Mouse (Mus musculus): ENCODE results near the gene Mtch1. TPM values are rescaled to one million over a fixed set of nuclear protein-coding genes. Genes with fewer than 3 reads are reported as not detected.
"Not testable (repeated sequence)": the region's sequence is repeated elsewhere in the genome, so short reads cannot be mapped to it uniquely, and the experiment has no call there.

Gene Mtch1
- total and polyA plus RNA-seq, 3 experiments, result 220 to 331 (median 280) TPM

DNA sequence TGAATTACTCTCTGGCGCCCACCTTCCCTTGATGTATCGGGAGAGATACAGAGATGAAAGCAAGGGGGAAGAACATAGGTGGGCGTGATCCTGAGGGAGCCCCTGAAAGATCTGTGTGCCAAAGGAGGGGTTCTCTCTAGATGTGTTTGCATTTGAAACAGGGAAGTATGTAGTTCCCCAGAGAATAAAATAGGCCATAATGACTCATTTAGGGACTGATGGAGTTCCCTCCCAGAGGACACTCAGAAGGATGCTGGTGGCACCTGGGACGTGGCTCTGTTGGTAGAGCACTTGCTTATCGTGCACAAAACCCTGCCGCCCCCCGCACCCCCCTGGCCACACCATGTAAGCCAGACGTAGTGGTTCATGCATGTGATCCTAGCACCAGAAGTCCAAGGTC, 15.4 kb upstream of the Mtch1 start:
- DNase-seq, result no peak

GRCm38 (mm10) chr17:29361982-29362691, 14.4 kb upstream of the Mtch1 start:
- DNase-seq, result no peak

DNA sequence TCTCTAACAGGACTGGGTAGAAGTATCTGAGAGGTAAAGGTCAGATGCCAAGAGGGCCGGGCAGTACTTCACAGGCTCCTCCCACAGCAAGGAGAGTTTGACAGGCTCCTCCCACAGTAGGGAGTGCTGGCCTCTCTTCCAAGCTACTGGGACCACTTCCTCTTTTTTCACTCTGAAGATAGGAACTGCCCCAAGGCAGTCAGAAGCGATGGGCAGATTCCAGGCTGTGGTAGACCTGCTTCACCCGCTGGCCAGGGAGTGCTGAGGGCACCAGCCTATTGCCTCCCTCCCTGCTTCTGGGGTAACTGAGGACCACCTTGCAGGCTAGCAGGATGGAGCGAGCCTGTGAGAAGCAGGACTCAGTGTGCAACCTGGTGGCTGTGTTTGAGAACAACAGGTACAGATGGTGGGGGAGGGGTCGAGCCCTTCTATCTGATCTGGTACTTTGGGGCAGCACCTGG, 13.1 kb upstream of the Mtch1 start, which contains the start of gene Fgd2:
Gene Fgd2 (plus strand): TSS at position 154 of the 461 bp plus-strand sequence.
- no peak for DNase-seq

DNA sequence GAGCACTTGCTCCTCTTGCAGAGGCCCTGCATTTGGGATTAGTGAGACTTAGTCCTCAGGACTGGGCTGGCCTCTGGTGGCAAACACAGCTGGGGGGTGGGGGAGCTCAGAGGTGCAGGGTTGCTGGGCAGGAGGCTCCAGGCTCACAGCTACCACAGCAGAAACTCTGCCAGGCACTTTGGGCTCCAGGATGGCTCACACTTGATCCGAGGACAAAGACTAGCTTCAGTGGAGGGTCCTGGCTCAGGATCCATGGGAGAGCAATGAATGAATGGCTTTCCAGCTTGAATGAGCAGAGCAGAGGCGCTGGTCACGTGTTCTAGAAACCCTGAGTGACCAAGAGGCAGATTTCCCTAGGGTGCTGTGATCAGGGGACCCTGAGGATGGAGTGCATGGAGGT, 11.2 kb upstream of the Mtch1 start:
- no peak for DNase-seq

- no peak for DNase-seq
These were observed 9.1 kb upstream of the Mtch1 start for GRCm38 (mm10) chr17:29356882-29357281.

DNA sequence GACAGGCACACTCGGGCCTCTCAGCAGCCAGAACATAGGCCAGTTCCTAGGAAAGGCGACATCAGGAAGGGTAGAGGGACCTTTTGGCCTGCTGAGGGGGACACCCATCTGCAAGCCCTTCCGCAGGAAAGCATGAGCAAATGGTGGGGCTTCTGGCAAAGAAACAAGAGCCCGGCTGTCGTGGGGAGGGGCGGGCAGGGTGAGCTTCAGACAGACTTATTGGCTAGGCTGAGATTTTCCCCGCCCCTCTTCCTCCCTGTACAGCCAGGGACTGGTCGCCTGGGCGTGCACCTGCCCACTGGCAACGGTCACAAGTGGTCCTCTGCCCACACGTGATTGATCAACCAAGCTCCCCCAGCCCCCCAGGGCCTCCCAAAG, 8.7 kb upstream of the Mtch1 start:
- DNase-seq, result peak; percentile 88

DNA sequence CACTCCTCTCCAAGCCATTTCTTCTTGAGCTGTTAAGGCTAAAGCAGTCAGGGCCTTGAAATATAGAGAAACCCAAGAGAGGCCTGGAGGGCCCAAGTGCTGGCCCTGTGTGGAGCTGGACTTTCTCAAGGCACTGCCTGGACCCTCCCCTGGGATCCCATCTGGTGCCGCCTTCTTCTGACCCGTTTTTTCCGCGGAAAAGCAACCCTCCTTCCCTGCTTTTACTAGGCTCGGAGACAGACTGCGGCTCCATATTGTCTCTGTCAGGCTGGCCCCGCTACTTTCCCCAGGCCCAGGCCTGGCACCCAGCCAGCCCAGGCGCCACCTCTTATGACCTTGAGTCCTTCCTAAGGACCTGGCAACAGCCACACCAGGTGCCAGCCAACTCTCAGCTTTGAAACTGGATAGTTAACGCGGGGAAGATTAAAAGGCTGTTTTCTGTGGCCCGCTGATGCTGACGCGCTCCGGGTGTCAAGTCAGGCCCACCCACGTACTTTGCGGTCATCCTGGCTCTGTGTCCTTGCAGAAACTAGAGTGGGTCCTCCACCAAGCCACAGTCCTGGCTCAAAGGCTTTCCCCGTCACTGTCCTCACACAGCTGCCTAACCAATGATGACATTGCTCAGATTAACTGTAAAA, 8.2 kb upstream of the Mtch1 start:
- DNase-seq, result peak; percentile 82

GRCm38 (mm10) chr17:29355461-29355840, 7.7 kb upstream of the Mtch1 start:
- DNase-seq, result no peak

- DNase-seq, result not testable (repeated sequence)
These were observed 3.3 kb upstream of the Mtch1 start for GRCm38 (mm10) chr17:29351056-29351455.

DNA sequence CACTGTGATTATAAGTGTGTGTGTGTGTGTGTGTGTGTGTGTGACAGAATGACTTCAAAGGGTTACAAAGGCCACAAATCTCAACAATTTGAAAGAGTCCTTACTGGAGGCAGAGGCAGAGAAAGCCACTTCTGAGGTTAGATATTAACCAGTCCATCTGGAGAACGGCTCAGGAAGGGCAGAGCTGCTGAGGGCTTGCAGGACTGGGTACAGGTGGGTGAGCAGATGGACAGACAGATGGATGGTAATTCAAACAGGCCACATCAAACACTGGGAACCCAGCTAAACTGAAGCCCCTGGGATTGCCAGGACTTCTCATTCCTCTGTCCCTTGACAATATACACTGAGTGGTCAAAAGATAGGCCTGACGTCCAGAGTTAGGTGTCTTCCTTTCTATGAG, 1.3 kb upstream of the Mtch1 start:
- DNase-seq, result no peak

DNA sequence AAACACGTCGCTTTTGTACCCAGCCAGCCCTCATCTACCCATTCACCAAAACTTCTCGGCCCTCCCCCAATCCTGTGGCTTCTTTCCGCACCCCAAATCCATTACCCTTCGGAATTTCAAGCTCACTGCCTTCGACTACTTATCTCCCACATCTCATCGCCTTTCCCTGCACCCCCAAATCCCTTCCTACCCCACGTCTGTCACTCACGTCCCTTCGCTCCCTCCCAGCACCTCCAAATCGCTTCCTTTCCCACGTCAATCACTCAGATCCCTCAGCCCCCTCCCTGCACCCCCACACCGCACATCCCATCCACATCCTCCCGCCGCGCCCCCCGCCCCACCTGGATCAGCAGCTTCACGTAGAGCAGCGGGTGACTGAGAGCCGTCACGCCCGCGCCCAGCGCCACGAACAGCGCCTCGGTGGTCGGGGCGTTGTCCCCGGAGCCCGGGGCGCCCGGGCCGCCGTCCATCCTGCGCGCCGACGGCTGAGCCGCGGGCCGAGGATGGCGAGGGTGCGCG, 549 bp downstream of the Mtch1 start:
- no peak for DNase-seq

DNA sequence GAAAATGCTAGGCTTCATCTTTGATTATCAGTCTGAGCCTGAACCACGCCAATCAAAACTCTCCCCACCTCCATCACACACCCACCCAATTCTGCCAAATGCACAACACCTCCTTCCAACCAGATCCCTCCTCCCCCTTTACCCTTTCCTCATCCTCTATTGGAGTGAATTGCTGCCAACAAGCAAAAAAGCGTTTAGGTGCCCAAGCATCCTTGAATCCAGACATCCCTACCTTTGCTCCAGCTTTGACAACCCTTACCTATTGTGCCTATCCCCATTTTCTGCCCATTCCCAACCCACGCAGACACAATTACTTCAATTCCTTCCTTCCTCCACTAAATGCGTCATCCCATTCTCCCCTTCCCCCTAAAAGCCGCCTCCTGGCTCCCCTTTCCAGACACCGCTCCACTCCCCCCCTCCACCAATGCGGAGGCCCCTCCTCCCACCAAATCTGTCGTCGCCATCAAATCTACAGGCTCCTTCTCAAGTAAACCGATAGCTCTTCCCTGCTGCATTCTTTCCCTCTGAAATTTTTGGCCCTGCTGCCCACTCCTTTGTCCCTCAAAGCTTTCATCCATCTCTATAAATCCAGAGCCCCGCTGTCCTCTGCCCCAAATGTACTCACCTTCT, 1.1 kb downstream of the Mtch1 start:
- DNase-seq, result peak; percentile 40

DNA sequence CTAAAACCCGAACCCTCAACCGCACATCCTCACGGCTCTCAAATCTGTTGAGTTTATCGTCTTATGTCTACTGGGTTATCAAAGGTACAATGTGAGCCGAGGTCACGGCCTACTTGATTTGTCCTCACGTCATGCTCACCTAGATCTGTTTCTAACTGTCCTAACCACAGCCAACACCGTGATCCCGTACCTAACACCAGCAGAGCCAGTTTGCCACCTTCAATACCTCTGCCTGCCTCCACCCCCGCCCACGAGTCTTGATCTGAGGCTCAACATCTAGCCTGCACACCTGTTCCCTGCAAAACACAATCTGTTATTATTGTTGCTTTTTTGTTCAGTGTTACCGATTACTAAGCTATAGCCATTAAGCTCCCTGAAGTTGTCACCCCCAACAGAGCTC, 2.5 kb downstream of the Mtch1 start:
- DNase-seq, result no peak

GRCm38 (mm10) chr17:29343241-29343640, 4.5 kb downstream of the Mtch1 start:
- DNase-seq, result no peak

- DNase-seq, result no peak
These were observed 5.5 kb downstream of the Mtch1 start for GRCm38 (mm10) chr17:29342010-29342910.

DNA sequence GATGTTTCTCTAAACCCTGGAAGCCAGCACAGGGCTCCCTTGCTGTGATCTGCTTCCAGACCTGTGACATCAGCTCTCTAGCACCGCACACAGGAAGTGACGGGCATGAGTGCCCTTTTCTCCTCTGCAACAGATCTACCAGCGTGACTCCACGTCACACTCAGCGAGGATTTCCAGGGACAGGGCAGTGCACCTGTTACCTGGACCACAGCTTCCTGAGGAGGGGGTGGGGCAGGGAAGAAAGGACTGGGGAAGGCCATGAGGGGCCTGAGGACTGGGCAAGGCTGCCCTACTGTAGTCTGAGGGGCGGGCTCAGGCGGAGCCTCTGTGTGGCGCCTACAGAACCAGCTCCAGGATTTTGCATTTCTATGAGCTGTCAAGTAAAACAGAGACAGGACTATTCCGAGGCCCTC, 6.1 kb downstream of the Mtch1 start:
- no peak for DNase-seq

DNA sequence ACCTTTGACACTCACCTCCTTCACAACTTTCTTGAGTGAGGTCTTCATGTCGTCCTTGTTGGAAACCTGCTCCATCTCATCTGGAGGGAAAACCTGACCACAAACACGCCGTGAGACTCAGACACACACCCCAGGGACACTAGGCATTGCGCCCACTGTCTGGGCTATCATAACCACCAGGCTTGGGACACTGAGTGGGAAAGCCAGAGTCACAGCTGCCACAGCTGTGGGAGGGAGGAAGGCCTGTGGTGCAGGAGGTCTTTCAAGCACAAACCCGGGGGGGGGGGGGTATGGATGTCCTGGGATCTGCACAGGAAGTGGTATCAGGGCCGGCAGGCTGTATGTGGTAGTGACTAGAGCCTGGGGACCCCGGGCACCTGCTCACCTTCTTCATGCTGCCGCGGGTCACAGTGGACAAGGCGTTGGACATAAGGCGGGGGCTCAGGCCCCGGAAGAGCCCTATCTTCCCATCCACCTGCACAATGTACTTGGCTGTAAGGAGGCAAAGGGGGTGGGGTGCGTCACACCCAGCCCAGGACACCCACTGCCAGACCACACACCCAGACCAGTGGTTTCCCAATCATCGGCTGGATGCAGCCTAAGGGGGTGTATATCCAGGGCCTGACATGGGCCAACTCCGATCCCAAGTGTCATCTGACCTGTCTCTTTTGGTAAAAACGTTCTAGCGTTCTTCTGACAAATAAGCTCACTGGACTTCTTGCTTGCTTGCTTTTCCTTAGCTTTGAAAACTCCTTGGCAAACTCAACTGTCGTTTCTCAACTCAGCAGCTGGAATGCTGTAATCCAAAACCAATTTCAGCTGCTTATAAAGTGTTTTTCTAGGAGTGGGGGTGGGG, 7.1 kb downstream of the Mtch1 start:
- DNase-seq, result no peak

DNA sequence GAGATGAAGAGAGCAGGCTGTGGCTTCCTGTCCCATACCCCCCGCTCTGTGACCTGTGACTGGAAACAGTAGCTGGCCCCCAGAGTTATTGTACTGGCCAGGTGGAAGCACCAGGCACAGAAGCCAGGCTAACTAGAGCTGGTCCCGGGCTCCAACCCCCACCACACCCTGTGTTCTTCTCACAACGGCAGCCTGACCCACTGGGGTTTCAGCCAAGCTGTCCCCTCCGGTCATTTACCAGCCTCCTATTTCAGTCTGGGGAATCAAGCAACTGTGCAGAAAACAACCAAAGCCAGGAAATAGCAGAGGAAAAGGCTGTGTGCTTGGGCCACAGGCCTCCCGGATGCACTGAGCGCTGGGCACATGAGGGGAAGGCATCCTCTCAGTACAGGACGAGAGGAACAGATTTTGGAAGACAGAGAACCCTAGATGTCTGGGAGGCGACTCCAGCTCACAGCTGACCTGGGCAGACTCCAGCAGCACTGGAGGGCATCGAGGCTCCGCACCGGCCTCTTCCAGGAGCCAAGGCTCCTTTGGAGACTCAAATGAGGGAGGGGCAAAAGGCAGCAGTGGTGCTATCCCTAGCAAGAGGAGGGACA, 8.5 kb downstream of the Mtch1 start:
- DNase-seq, result peak; percentile 43

DNA sequence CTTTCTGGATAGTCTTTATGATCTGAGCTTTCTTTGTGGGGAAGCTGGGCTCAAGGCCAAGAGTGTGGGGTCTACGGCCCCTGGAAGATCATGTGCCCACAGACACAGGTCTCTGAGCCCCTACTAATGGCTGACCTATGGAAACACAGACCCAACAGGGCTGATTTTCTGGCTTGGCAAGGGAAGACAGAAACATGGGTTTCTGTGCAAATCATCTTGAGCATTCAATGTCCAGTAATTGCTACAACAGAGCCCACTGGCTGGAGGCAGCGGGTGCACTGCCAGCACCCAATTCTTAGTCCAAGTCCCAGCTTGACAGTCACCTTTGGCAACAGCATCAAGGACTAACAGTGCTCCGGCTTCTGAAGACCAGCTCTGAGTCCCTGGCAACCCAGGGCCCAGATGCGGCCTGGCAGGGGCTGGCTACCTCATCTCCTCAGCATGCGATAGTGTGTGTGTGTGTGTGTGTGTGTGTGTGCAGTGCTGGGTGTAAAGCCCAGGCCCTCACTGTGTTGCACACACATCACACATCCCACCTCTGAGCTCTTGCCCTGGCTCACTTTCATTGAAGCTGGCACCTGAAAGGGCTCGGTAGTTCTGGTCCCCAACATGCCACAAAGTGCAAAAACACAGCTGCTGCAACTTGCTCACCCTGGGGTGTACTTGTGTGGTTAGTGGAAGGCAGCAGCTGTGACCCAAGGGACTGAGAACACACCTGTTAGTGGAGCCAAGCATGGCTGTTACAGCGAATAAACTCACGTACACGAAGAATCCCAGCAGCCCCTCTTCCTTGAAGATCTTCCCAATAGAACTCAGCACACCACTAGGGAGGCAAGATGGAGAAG, 9.5 kb downstream of the Mtch1 start:
- no peak for DNase-seq

Data from adrenal gland, adult 2 months (tissue).